Comparison of ENCODE assay signal across 23 mouse cellular contexts in genomic region chr4:156021381-156021780, GRCm38 (mm10). TPM values are rescaled to one million over a fixed set of nuclear protein-coding genes. Genes with fewer than 3 reads are reported as not detected.
DNase-seq lines count a peak whose midpoint lies in the region; ATAC-seq and TF ChIP-seq lines count a peak whose summit lies in the region.
"Had no signal": no experiment of that assay in that cellular context is flagged by ENCODE, and none has a peak within 500 bp of the region (broad histone marks: within the 10 kb centered on the region; RNA-seq: fewer than 3 reads in every experiment).

No protein-coding gene starts in this region.

- ATAC-seq in megakaryocyte, adult 5-6 weeks (ENCODE audit: poor library complexity, severe bottlenecking) = 0 out of 2 replicates have a peak, but pooled peaks have one; percentile 7
- no peak for ATAC-seq in lung, postnatal 0 days
- ATAC-seq in midbrain, embryonic 16.5 days = no peak
- ATAC-seq: forebrain, embryonic 15.5 days; hindbrain, postnatal 0 days had no signal

- no peaks in the 10 kb centered on the region for H3K36me3 ChIP-seq in thymus, adult 2 months (ENCODE audit: control insufficient read depth, insufficient read depth, low read length)
- H3K36me3 ChIP-seq in lung, postnatal 0 days (ENCODE audit: insufficient read depth, low read length) = 0 out of 2 replicates have a peak, but pooled peaks cover 3% of the 10 kb centered on the region
- no peaks in the 10 kb centered on the region; the same call in 1 of the 2 replicates for H3K36me3 ChIP-seq in midbrain, embryonic 16.5 days (ENCODE audit: control insufficient read depth, insufficient read depth, low read length)
- H3K36me3 ChIP-seq: forebrain, embryonic 15.5 days; heart, embryonic 15.5 days had no signal

- H3K27ac ChIP-seq in thymus, adult 2 months (ENCODE audit: control insufficient read depth, insufficient read depth, low read length) = peak overlapping the region; percentile 97
- no peak overlapping the region for H3K27ac ChIP-seq in lung, postnatal 0 days (ENCODE audit: low read length)
- no peak overlapping the region for H3K27ac ChIP-seq in midbrain, embryonic 16.5 days (ENCODE audit: low read length)
- H3K27ac ChIP-seq: embryonic facial prominence, embryonic 12.5 days; forebrain, embryonic 15.5 days; heart, adult 2 months; heart, embryonic 15.5 days; hindbrain, embryonic 13.5 days; hindbrain, postnatal 0 days had no signal

- no peak for TF ChIP-seq EP300 in lung, postnatal 0 days (IDR thresholded peaks at IDR 0.05)

- no peak overlapping the region for H3K9ac ChIP-seq in lung, postnatal 0 days (replicated peaks; ENCODE audit: low read depth)
- H3K9ac ChIP-seq in midbrain, embryonic 16.5 days (ENCODE audit: low read depth, low read length) = no peak overlapping the region
- H3K9ac ChIP-seq: embryonic facial prominence, embryonic 12.5 days; forebrain, embryonic 15.5 days; heart, embryonic 15.5 days; hindbrain, embryonic 13.5 days had no signal

- H3K27me3 ChIP-seq in thymus, adult 2 months (ENCODE audit: control insufficient read depth, insufficient read depth, low read length) = no peaks in the 10 kb centered on the region
- H3K27me3 ChIP-seq in lung, postnatal 0 days (replicated peaks; ENCODE audit: insufficient read depth, low read length) = no peaks in the 10 kb centered on the region
- no peaks in the 10 kb centered on the region for H3K27me3 ChIP-seq in midbrain, embryonic 16.5 days (ENCODE audit: control insufficient read depth, insufficient read depth, low read depth, low read length)
- H3K27me3 ChIP-seq: embryonic facial prominence, embryonic 12.5 days; forebrain, embryonic 15.5 days; heart, embryonic 15.5 days; hindbrain, embryonic 13.5 days had no signal

- TF ChIP-seq POLR2A in thymus, adult 2 months (IDR thresholded peaks at IDR 0.05; ENCODE audit: control insufficient read depth, extremely low read depth, insufficient read depth, low read length, poor library complexity) = no peak

- H3K9me3 ChIP-seq in lung, postnatal 0 days (ENCODE audit: low read length) = no peaks in the 10 kb centered on the region
- no peaks in the 10 kb centered on the region for H3K9me3 ChIP-seq in midbrain, embryonic 16.5 days (replicated peaks; ENCODE audit: control insufficient read depth, low read length, poor library complexity, severe bottlenecking)
- H3K9me3 ChIP-seq: embryonic facial prominence, embryonic 12.5 days; forebrain, embryonic 15.5 days; heart, embryonic 15.5 days; hindbrain, embryonic 13.5 days had no signal

- H3K4me2 ChIP-seq in lung, postnatal 0 days (replicated peaks; ENCODE audit: low read depth, low read length) = no peak overlapping the region
- H3K4me2 ChIP-seq in midbrain, embryonic 16.5 days (ENCODE audit: low read length) = no peak overlapping the region
- H3K4me2 ChIP-seq: embryonic facial prominence, embryonic 12.5 days; forebrain, embryonic 15.5 days; heart, embryonic 11.5 days; heart, embryonic 15.5 days; hindbrain, embryonic 13.5 days had no signal

- 46% methylated on average over 3 of the region's 3 CpGs for WGBS in thymus, adult 2 months
- 48% methylated on average over 3 of the region's 3 CpGs for WGBS in lung, postnatal 0 days
- WGBS in midbrain, embryonic 16.5 days = 85% methylated on average over 3 of the region's 3 CpGs

- H3K4me3 ChIP-seq in thymus, adult 2 months (ENCODE audit: control insufficient read depth, insufficient read depth, low read length) = no peak overlapping the region; the same call in 1 of the 2 replicates
- no peak overlapping the region for H3K4me3 ChIP-seq in lung, postnatal 0 days (ENCODE audit: low read depth, low read length)
- no peak overlapping the region for H3K4me3 ChIP-seq in midbrain, embryonic 16.5 days (ENCODE audit: low read depth, low read length)
- H3K4me3 ChIP-seq: embryonic facial prominence, embryonic 12.5 days; forebrain, embryonic 15.5 days; heart, adult 2 months; heart, embryonic 15.5 days; hindbrain, embryonic 13.5 days had no signal

- TF ChIP-seq CTCF in thymus, adult 2 months (IDR thresholded peaks at IDR 0.05; ENCODE audit: borderline replicate concordance, control insufficient read depth, extremely low read depth, insufficient read depth, low read length, poor library complexity) = no peak
- no peak for TF ChIP-seq CTCF in lung, postnatal 0 days (IDR thresholded peaks at IDR 0.05)

- DNase-seq in thymus, adult 2 months = no peak
- DNase-seq in thymus, adult 18-20 months = no peak
- DNase-seq in CD4-positive, CD25-positive, alpha-beta regulatory T cell, adult 2 months (ENCODE audit: low read depth, low spot score) = peak; percentile 81
- peak; percentile 60 for DNase-seq in T-cell, adult 2 months (ENCODE audit: low spot score)
- no peak for DNase-seq in MN1 (ENCODE audit: low spot score)
- DNase-seq in lung, postnatal 0 days (ENCODE audit: low spot score) = no peak
- DNase-seq: adrenal gland, postnatal 10 days; cerebellum, adult 11 months; cerebellum, adult 9-10 months; cerebellum, postnatal 25 days; gastrocnemius, postnatal 10 days; heart, adult 2 months; heart, postnatal 14 days had no signal

- peaks cover 25% of the 10 kb centered on the region for H3K4me1 ChIP-seq in thymus, adult 2 months (replicated peaks; ENCODE audit: control insufficient read depth, insufficient read depth, low read length)
- H3K4me1 ChIP-seq in lung, postnatal 0 days (ENCODE audit: insufficient read depth, low read depth, low read length) = peaks cover 4% of the 10 kb centered on the region; the same call in 1 of the 2 replicates
- no peaks in the 10 kb centered on the region for H3K4me1 ChIP-seq in midbrain, embryonic 16.5 days (ENCODE audit: control insufficient read depth, insufficient read depth, low read length)
- H3K4me1 ChIP-seq: embryonic facial prominence, embryonic 12.5 days; forebrain, embryonic 15.5 days; hindbrain, embryonic 13.5 days had no signal

RNA-seq across cellular contexts. Expression of gene Tnfrsf18, which starts 4.6 kb away (rescaled TPM):
- polyA plus RNA-seq in thymus, adult 2 months (2012; rRNA removed) = 82.1 and 85.2 TPM in 2 replicates
- 2.7 and 10.3 TPM in 2 replicates for total RNA-seq in megakaryocyte, adult 5-6 weeks (2015)
- total RNA-seq in megakaryocyte, adult 5-6 weeks (2017) = 6.0 and 7.2 TPM in 2 replicates
- polyA plus RNA-seq in lung, postnatal 0 days (2015; fragmentation: Nextera tagmentation; extraction: Ambion mirVana) = 1.6 and 1.9 TPM in 2 replicates
- polyA plus RNA-seq in midbrain, embryonic 16.5 days (2015; fragmentation: Nextera tagmentation; extraction: Ambion mirVana) = 2.0 and 2.4 TPM in 2 replicates

RNA-seq across cellular contexts. Expression of gene Tnfrsf4, which starts 7.7 kb away (rescaled TPM):
- polyA plus RNA-seq in thymus, adult 2 months (2012; rRNA removed) = 68.9 and 81.3 TPM in 2 replicates
- 1.5 and 2.1 TPM in 2 replicates for total RNA-seq in megakaryocyte, adult 5-6 weeks (2015)
- total RNA-seq in megakaryocyte, adult 5-6 weeks (2017) = 1.2 and 2.8 TPM in 2 replicates
- polyA plus RNA-seq in lung, postnatal 0 days (2015; fragmentation: Nextera tagmentation; extraction: Ambion mirVana) = 4.9 and 5.2 TPM in 2 replicates
- polyA plus RNA-seq in midbrain, embryonic 16.5 days (2015; fragmentation: Nextera tagmentation; extraction: Ambion mirVana) = 0.91 TPM in 1 of 2 replicates, not detected in the other
- total RNA-seq: heart, adult 2 months had no signal

RNA-seq across cellular contexts. Expression of gene Sdf4, which starts 28.7 kb away (rescaled TPM):
- 65.6 and 68.4 TPM in 2 replicates for polyA plus RNA-seq in thymus, adult 2 months (2012; rRNA removed)
- total RNA-seq in megakaryocyte, adult 5-6 weeks (2015) = 43.6 and 57.5 TPM in 2 replicates
- total RNA-seq in megakaryocyte, adult 5-6 weeks (2017) = 216 and 221 TPM in 2 replicates
- 155 and 166 TPM in 2 replicates for polyA plus RNA-seq in lung, postnatal 0 days (2015; fragmentation: Nextera tagmentation; extraction: Ambion mirVana)
- polyA plus RNA-seq in midbrain, embryonic 16.5 days (2015; fragmentation: Nextera tagmentation; extraction: Ambion mirVana) = 112 and 114 TPM in 2 replicates

RNA-seq across cellular contexts. Expression of gene B3galt6, which starts 28.9 kb away (rescaled TPM):
- polyA plus RNA-seq in thymus, adult 2 months (2012; rRNA removed) = 9.5 and 10.8 TPM in 2 replicates
- total RNA-seq in megakaryocyte, adult 5-6 weeks (2015) = 3.5 and 3.6 TPM in 2 replicates
- 3.5 and 4.0 TPM in 2 replicates for total RNA-seq in megakaryocyte, adult 5-6 weeks (2017)
- polyA plus RNA-seq in lung, postnatal 0 days (2015; fragmentation: Nextera tagmentation; extraction: Ambion mirVana) = 6.8 TPM in 2 replicates
- 37.8 and 41.0 TPM in 2 replicates for polyA plus RNA-seq in midbrain, embryonic 16.5 days (2015; fragmentation: Nextera tagmentation; extraction: Ambion mirVana)

RNA-seq across cellular contexts. Expression of gene Ttll10, which starts 37.8 kb away (rescaled TPM):
- polyA plus RNA-seq in thymus, adult 2 months (2012; rRNA removed) = 2.4 and 3.5 TPM in 2 replicates
- not detected in 2 replicates for total RNA-seq in megakaryocyte, adult 5-6 weeks (2015)
- total RNA-seq in megakaryocyte, adult 5-6 weeks (2017) = not detected in 2 replicates
- 2.1 and 2.5 TPM in 2 replicates for polyA plus RNA-seq in lung, postnatal 0 days (2015; fragmentation: Nextera tagmentation; extraction: Ambion mirVana)
- not detected in 2 replicates for polyA plus RNA-seq in midbrain, embryonic 16.5 days (2015; fragmentation: Nextera tagmentation; extraction: Ambion mirVana)
- total RNA-seq: gastrocnemius, postnatal 10 days; gastrocnemius, postnatal 4 days; heart, adult 2 months; heart, postnatal 14 days had no signal
- polyA plus RNA-seq: C2C12; forebrain, embryonic 15.5 days; hindbrain, embryonic 13.5 days had no signal

Comparison
In these comparisons a context has a peak if more than half of its experiments do, and no peak if none do; other contexts are left out.
1. DNase-seq: peak in CD4-positive, CD25-positive, alpha-beta regulatory T cell, adult 2 months (single experiment) and T-cell, adult 2 months (single experiment); none in thymus, adult 2 months (single experiment), thymus, adult 18-20 months (0 of 2), MN1 (single experiment) and lung, postnatal 0 days (single experiment).
2. RNA of gene Tnfrsf18, which starts 4.6 kb away (polyA plus RNA-seq): 82.1 to 85.2 TPM in thymus, adult 2 months; 2.0 to 2.4 TPM in midbrain, embryonic 16.5 days and 1.6 to 1.9 TPM in lung, postnatal 0 days; every median in the first group is over 10 times any median in the second.
3. RNA of gene Tnfrsf4, which starts 7.7 kb away (polyA plus RNA-seq): 68.9 to 81.3 TPM in thymus, adult 2 months; 4.9 to 5.2 TPM in lung, postnatal 0 days and 0.91 TPM in midbrain, embryonic 16.5 days; every median in the first group is over 10 times any median in the second.